Mouse (Mus musculus): ENCODE results near the gene Ncs1.

Gene Ncs1

GRCm38 (mm10) chr2:31319200-31319599 lies 73.6 kb downstream of the Ncs1 start:
- DNase-seq (ENCODE audit: extremely low read depth, insufficient read length, low spot score): no peak

GRCm38 (mm10) chr2:31327186-31327585 lies 81.6 kb downstream of the Ncs1 start:
- DNase-seq (ENCODE audit: extremely low read depth, insufficient read length, low spot score): no peak

DNA sequence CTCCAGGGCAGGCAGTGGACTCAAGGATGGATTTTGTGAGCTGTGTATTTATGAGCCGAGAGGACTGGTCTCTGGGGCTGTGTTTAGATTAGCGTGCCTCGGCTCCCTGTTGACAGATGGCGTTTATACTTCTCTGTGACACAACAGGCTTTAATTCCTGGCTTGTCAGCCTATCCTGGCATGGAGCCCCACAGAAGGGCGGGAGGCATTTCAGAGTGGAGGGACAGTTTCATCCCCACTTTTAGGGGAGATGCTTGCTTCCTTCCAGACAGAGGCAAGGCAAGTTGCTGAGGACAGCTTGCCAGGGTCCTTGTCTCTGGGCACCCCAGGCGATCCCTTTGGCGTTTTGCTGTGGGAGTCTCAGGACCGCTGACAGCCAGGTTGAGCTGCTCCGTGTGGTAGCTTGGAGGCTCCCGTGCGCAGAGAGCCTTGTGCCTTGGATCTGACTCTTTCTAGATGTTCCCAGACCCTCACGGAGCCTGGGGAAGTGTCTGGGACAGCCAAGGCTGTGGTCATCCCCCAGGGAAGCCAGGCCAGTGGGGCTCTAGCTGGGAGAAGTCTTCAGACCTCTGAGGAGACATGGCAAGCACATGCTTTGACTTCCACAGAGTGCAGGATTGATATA lies 92.2 kb downstream of the Ncs1 start:
- DNase-seq (ENCODE audit: extremely low read depth, insufficient read length, low spot score): no peak

DNA sequence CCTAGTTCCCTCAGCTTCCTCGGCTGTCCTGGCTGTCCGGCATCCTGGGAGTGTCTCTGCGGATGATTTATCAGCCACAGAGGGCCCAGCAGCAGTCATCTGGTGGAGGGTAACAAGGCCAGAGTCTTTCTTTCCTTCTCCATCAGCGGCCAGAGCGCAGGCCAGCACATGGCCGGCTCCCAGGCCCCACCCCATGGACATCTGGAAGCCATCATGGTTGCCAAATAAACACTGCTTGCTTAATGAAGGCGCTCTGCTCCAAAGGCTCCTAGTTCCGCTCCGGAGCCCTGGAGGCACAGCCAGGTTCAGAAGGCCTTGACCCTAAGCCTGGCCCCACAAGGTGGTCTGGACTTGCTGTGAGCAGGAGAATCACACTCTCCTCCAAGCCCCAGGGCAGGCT lies 94.2 kb downstream of the Ncs1 start:
- no peak for DNase-seq (ENCODE audit: extremely low read depth, insufficient read length, low spot score)

- no peak for DNase-seq (ENCODE audit: extremely low read depth, insufficient read length, low spot score)
Observed at GRCm38 (mm10) chr2:31341726-31342535, 96.3 kb downstream of the Ncs1 start.

All from 3134 (cell line).